Mouse (Mus musculus): Measurements from ENCODE around the gene Foxb2. TPM values are rescaled to one million over a fixed set of nuclear protein-coding genes. Genes with fewer than 3 reads are reported as not detected.
"Not testable (repeated sequence)": the region's sequence is repeated elsewhere in the genome, so short reads cannot be mapped to it uniquely, and the experiment has no call there.

Foxb2 gene
- total RNA-seq, 1 experiment = not detected

- no peak overlapping the region for H3K27ac ChIP-seq (ENCODE audit: insufficient read depth, low read depth, low read length, poor library complexity, severe bottlenecking)
- DNase-seq (ENCODE audit: low read depth, low spot score) = no peak
- in situ Hi-C loops (cut with MboI; ENCODE audit: low sequenced_read_pairs in 2 of 2, unreplicated experiment in 2 of 2) = no loop called here
- H3K9me3 ChIP-seq (ENCODE audit: control insufficient read depth, insufficient read depth, low read depth, low read length) = no peaks in the 10 kb centered on the region
- H3K36me3 ChIP-seq (ENCODE audit: control insufficient read depth, insufficient read depth, low read length, poor library complexity, severe bottlenecking) = no peaks in the 10 kb centered on the region
- peaks cover 0 to 4% of the 10 kb centered on the region in 2 experiments; a peak in 1 of 4 replicates for H3K4me1 ChIP-seq (ENCODE audit: control insufficient read depth in 2 of 2, insufficient read depth in 2 of 2, low read length in 2 of 2, poor library complexity in 1 of 2)
- H3K9ac ChIP-seq (ENCODE audit: insufficient read depth, low read depth, low read length, poor library complexity, severe bottlenecking) = no peak overlapping the region
- no peak for TF ChIP-seq HCFC1 (IDR thresholded peaks at IDR 0.05; ENCODE audit: borderline replicate concordance, insufficient read depth, low read length)
- H3K4me3 ChIP-seq (ENCODE audit: insufficient read depth in 1 of 2, low read depth in 1 of 2, low read length in 2 of 2, poor library complexity in 1 of 2, severe bottlenecking in 1 of 2) = no peak overlapping the region
Measured at GRCm38 (mm10) chr19:16868534-16868933, 5.1 kb downstream of the Foxb2 start.

GRCm38 (mm10) chr19:16858646-16859045 lies 15.0 kb downstream of the Foxb2 start:
- DNase-seq (ENCODE audit: low read depth, low spot score) = no peak
- H3K4me3 ChIP-seq (ENCODE audit: insufficient read depth in 1 of 2, low read depth in 1 of 2, low read length in 2 of 2, poor library complexity in 1 of 2, severe bottlenecking in 1 of 2) = no peak overlapping the region
- in situ Hi-C loops (cut with MboI; ENCODE audit: low sequenced_read_pairs in 2 of 2, unreplicated experiment in 2 of 2) = no loop called here

GRCm38 (mm10) chr19:16856752-16857151 lies 16.9 kb downstream of the Foxb2 start:
- Histone ChIP-seq H3K4me3 (ENCODE audit: insufficient read depth in 1 of 2, low read depth in 1 of 2, low read length in 2 of 2, poor library complexity in 1 of 2, severe bottlenecking in 1 of 2) (no peak overlapping the region), H3K9ac (ENCODE audit: insufficient read depth, low read depth, low read length, poor library complexity, severe bottlenecking) (no peak overlapping the region), H3K4me1 (ENCODE audit: control insufficient read depth in 2 of 2, insufficient read depth in 2 of 2, low read length in 2 of 2, poor library complexity in 1 of 2) (peaks cover 0 to 4% of the 10 kb centered on the region in 2 experiments; a peak in 1 of 4 replicates), H3K27ac (ENCODE audit: insufficient read depth, low read depth, low read length, poor library complexity, severe bottlenecking) (no peak overlapping the region), H3K9me3 (ENCODE audit: control insufficient read depth, insufficient read depth, low read depth, low read length) (no peaks in the 10 kb centered on the region), H3K36me3 (ENCODE audit: control insufficient read depth, insufficient read depth, low read length, poor library complexity, severe bottlenecking) (no peaks in the 10 kb centered on the region)
- in situ Hi-C loops (cut with MboI; ENCODE audit: low sequenced_read_pairs in 2 of 2, unreplicated experiment in 2 of 2) = no loop called here
- no peak for TF ChIP-seq HCFC1 (IDR thresholded peaks at IDR 0.05; ENCODE audit: borderline replicate concordance, insufficient read depth, low read length)
- no peak for TF ChIP-seq MAFK (IDR thresholded peaks at IDR 0.05; ENCODE audit: insufficient read depth, low read depth, low read length)
- no peak for TF ChIP-seq ZNF384 (IDR thresholded peaks at IDR 0.05; ENCODE audit: low read depth, low read length)
- TF ChIP-seq ZC3H11A (IDR thresholded peaks at IDR 0.05; ENCODE audit: borderline replicate concordance, low read depth, low read length) = no peak
- TF ChIP-seq CHD2 (IDR thresholded peaks at IDR 0.05; ENCODE audit: low read depth, low read length) = no peak
- DNase-seq (ENCODE audit: low read depth, low spot score) = no peak

More at GRCm38 (mm10) chr19:16858646-16859045, 15.0 kb downstream of the Foxb2 start:
- Histone ChIP-seq H3K9me3 (ENCODE audit: control insufficient read depth, insufficient read depth, low read depth, low read length) (no peaks in the 10 kb centered on the region), H3K36me3 (ENCODE audit: control insufficient read depth, insufficient read depth, low read length, poor library complexity, severe bottlenecking) (no peaks in the 10 kb centered on the region), H3K4me1 (ENCODE audit: control insufficient read depth in 2 of 2, insufficient read depth in 2 of 2, low read length in 2 of 2, poor library complexity in 1 of 2) (peaks cover 0 to 4% of the 10 kb centered on the region in 2 experiments; a peak in 1 of 4 replicates), H3K9ac (ENCODE audit: insufficient read depth, low read depth, low read length, poor library complexity, severe bottlenecking) (no peak overlapping the region), H3K27ac (ENCODE audit: insufficient read depth, low read depth, low read length, poor library complexity, severe bottlenecking) (no peak overlapping the region)
- no peak for TF ChIP-seq ZC3H11A (IDR thresholded peaks at IDR 0.05; ENCODE audit: borderline replicate concordance, low read depth, low read length)

- in situ Hi-C loops (cut with MboI; ENCODE audit: low sequenced_read_pairs in 2 of 2, unreplicated experiment in 2 of 2); H3K36me3 ChIP-seq (ENCODE audit: control insufficient read depth, insufficient read depth, low read length, poor library complexity, severe bottlenecking); H3K4me3 ChIP-seq (ENCODE audit: insufficient read depth in 1 of 2, low read depth in 1 of 2, low read length in 2 of 2, poor library complexity in 1 of 2, severe bottlenecking in 1 of 2); H3K9ac ChIP-seq (ENCODE audit: insufficient read depth, low read depth, low read length, poor library complexity, severe bottlenecking); H3K4me1 ChIP-seq (ENCODE audit: control insufficient read depth in 2 of 2, insufficient read depth in 2 of 2, low read length in 2 of 2, poor library complexity in 1 of 2); H3K9me3 ChIP-seq (ENCODE audit: control insufficient read depth, insufficient read depth, low read depth, low read length); H3K27ac ChIP-seq (ENCODE audit: insufficient read depth, low read depth, low read length, poor library complexity, severe bottlenecking): not testable (repeated sequence)
- DNase-seq (ENCODE audit: low read depth, low spot score) = peak; percentile 15
Measured at GRCm38 (mm10) chr19:16844091-16844490, 29.5 kb downstream of the Foxb2 start.

GRCm38 (mm10) chr19:16841516-16842249 lies 31.9 kb downstream of the Foxb2 start:
- Histone ChIP-seq H3K27ac (ENCODE audit: insufficient read depth, low read depth, low read length, poor library complexity, severe bottlenecking) (no peak overlapping the region), H3K4me3 (ENCODE audit: insufficient read depth in 1 of 2, low read depth in 1 of 2, low read length in 2 of 2, poor library complexity in 1 of 2, severe bottlenecking in 1 of 2) (no peak overlapping the region), H3K9ac (ENCODE audit: insufficient read depth, low read depth, low read length, poor library complexity, severe bottlenecking) (no peak overlapping the region), H3K4me1 (ENCODE audit: control insufficient read depth in 2 of 2, insufficient read depth in 2 of 2, low read length in 2 of 2, poor library complexity in 1 of 2) (peaks cover 0 to 2% of the 10 kb centered on the region in 2 experiments; a peak in 1 of 4 replicates), H3K36me3 (ENCODE audit: control insufficient read depth, insufficient read depth, low read length, poor library complexity, severe bottlenecking) (no peaks in the 10 kb centered on the region), H3K9me3 (ENCODE audit: control insufficient read depth, insufficient read depth, low read depth, low read length) (no peaks in the 10 kb centered on the region)
- DNase-seq (ENCODE audit: low read depth, low spot score) = no peak
- in situ Hi-C loops (cut with MboI; ENCODE audit: low sequenced_read_pairs in 2 of 2, unreplicated experiment in 2 of 2) = no loop called here
- TF ChIP-seq HCFC1 (IDR thresholded peaks at IDR 0.05; ENCODE audit: borderline replicate concordance, insufficient read depth, low read length) = no peak
- no peak for TF ChIP-seq MAFK (IDR thresholded peaks at IDR 0.05; ENCODE audit: insufficient read depth, low read depth, low read length)
- TF ChIP-seq CHD2 (IDR thresholded peaks at IDR 0.05; ENCODE audit: low read depth, low read length) = no peak
- TF ChIP-seq ZC3H11A (IDR thresholded peaks at IDR 0.05; ENCODE audit: borderline replicate concordance, low read depth, low read length) = no peak
- TF ChIP-seq ZNF384 (IDR thresholded peaks at IDR 0.05; ENCODE audit: low read depth, low read length) = no peak
